Mouse (Mus musculus) stomach, postnatal 0 days (tissue): ENCODE measurements around the gene Nme9.

Experiments
- CTCF ChIP-seq: IDR thresholded peaks from 2 replicates; pipeline ENCODE4 v1.5.1; 2016; ENCODE audit warnings: antibody characterized with exemption, low read depth, mild to moderate bottlenecking, moderate library complexity
- EP300 ChIP-seq: optimal IDR thresholded peaks from 2 replicates; pipeline ENCODE3; 2016; ENCODE audit warnings: antibody characterized with exemption

DNA sequence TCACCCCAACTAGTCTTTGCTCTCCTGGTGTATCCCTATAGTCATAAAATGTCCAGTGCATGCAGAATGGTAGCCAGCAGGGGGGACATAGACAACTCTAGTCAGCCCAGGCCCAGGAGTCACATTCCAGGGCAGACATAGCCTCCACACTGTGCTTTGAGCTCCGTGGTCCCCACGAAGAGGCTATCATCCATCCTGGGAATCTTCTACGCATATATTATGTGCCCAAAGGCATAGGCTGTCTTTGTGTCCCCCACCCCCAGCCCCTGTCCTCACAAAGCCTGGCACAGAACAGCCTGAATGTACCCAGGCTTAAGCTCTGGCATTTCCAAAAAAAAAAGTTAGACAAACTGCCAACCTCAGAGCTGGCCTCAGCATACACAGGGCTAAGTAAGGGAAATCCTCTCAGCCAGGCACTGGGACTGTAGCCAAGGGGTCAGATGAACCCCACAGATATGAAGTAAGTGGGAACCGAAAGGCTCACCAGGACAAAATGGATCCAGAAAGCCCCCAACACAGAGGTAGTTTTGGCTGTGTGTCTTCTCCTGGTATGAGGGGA, 33.9 kb upstream of the Nme9 start:
- TF ChIP-seq CTCF (no peak), EP300 (no peak)
